Mouse (Mus musculus) cerebellum, adult 2 months (tissue): ENCODE measurements around the gene Msantd1.

Experiments used
- CTCF ChIP-seq: fragments of 200-500 bp; IDR thresholded peaks from 2 replicates; pipeline ENCODE4 v1.5.1; 2011; ENCODE audit warnings: low read depth, mild to moderate bottlenecking, control low read depth, low read length, moderate library complexity, borderline replicate concordance; ENCODE audit not compliant: insufficient read depth
- POLR2A ChIP-seq: fragments of 200-500 bp; IDR thresholded peaks from 2 replicates; pipeline ENCODE4 v1.6.1; 2011; ENCODE audit warnings: low read length, control low read depth, borderline replicate concordance; ENCODE audit not compliant: insufficient read depth

DNA sequence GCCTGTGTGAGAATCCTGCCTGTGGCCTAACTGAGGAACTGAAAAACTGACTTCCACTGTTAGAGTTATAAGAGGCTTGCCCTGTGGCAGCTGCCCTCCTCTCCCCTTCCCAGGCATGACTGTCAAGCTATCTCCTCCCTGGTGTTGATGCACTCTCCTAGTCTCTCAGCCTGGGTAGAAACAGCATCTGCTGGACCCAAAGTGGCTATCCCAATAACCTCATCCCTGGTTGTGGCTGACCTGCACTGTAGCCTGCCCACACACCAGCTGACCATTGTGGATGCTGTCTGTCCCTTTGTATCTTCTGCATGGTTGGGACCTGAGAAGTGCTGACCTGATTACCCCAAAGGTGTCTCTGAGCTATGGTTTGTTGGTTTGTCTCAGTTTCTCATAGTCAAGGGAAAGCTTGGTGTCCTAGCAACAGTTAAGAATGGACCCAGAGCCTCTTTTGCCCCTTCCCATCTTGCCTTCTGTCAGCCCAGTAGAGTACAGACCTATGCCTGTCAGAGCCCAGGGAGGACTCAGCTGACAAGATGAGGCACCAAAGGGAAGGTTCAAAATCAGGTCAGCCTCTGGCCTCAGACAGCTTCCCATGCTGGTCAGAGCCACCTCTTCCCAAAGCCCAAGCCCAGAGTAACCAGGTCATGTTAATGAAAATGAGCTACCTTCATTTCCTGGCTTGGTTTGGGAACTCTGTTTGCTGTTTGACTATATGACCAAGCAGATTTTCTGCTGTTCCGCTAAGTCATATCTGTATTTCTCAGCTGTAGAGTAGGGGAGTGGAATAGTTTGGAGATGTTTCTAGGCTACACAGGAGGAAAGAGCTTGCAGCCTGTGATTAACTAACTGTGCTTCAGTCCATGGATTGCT lies 2.1 kb downstream of the Msantd1 start:
- no peak for TF ChIP-seq CTCF
- no peak for TF ChIP-seq POLR2A
